Mouse (Mus musculus) forebrain, embryonic 12.5 days (tissue): ENCODE data around the gene Dynlt1f. TPM values are rescaled to one million over a fixed set of nuclear protein-coding genes. Genes with fewer than 3 reads are reported as not detected.
"Not testable (repeated sequence)": the region's sequence is repeated elsewhere in the genome, so short reads cannot be mapped to it uniquely, and the experiment has no call there.

Experiments used
- ATAC-seq: fragments of 200-750 bp; cut with Nextera tagmentation; 2 replicates; pipeline ENCODE4 v1.8.0; 2017; ENCODE audit warnings: moderate TSS enrichment; ENCODE audit not compliant: low FRiP score
- H3K27ac ChIP-seq: fragments of 300-500 bp; sonication (generic); 2 replicates; pipeline ENCODE4 v1.5.1; 2016; ENCODE audit warnings: mild to moderate bottlenecking
- H3K27me3 ChIP-seq: fragments of 300-500 bp; sonication (generic); 2 replicates; pipeline ENCODE4 v1.6.1; 2016; ENCODE audit warnings: mild to moderate bottlenecking
- H3K36me3 ChIP-seq: fragments of 300-500 bp; sonication (generic); replicated peaks from 2 replicates; pipeline ENCODE4 v1.6.1; 2016; ENCODE audit warnings: mild to moderate bottlenecking
- H3K4me1 ChIP-seq: fragments of 300-500 bp; sonication (generic); 2 replicates; pipeline ENCODE4 v1.6.1; 2016
- H3K4me2 ChIP-seq: fragments of 300-500 bp; sonication (generic); 2 replicates; pipeline ENCODE4 v1.6.1; 2016; ENCODE audit warnings: mild to moderate bottlenecking, moderate library complexity
- H3K4me3 ChIP-seq: fragments of 300-500 bp; sonication (generic); replicated peaks from 2 replicates; pipeline ENCODE4 v1.5.1; 2016; ENCODE audit warnings: mild to moderate bottlenecking
- H3K9ac ChIP-seq: fragments of 300-500 bp; sonication (generic); 2 replicates; pipeline ENCODE4 v1.6.1; 2016; ENCODE audit warnings: mild to moderate bottlenecking
- H3K9me3 ChIP-seq: fragments of 300-500 bp; sonication (generic); 2 replicates; pipeline ENCODE4 v1.6.1; 2016
- WGBS: fragments of 180-500 bp; shearing (Covaris S2); methylation state at CpG from one replicate; pipeline ENCODE4 v1.1.7; 2016; 5-methylcytosine and 5-hydroxymethylcytosine counted together
- polyA plus RNA-seq: library from polyadenylated mRNA; unstranded; fragments of >200 nt; fragmentation: Nextera tagmentation; extraction: Ambion mirVana; gene quantifications from 2 replicates; pipeline ENCODE4 v1.2.1, GENCODE M21; 2016

Dynlt1f gene
- polyA plus RNA-seq, 1 experiment from 2014 or later, result 293 TPM

- not testable (repeated sequence) for H3K4me2 ChIP-seq, H3K4me1 ChIP-seq, H3K36me3 ChIP-seq, H3K27me3 ChIP-seq, H3K9me3 ChIP-seq, H3K4me3 ChIP-seq, H3K9ac ChIP-seq
- no CpG with 5 or more reads among the region's 4 CpGs for WGBS
- H3K27ac ChIP-seq, result peak overlapping the region; percentile 66; the same call in 1 of the 2 replicates
- peak; percentile 91 for ATAC-seq
Observed at GRCm38 (mm10) chr17:6684464-6685287, 29.0 kb upstream of the Dynlt1f start.

GRCm38 (mm10) chr17:6683702-6684101, 28.0 kb upstream of the Dynlt1f start:
- not testable (repeated sequence) for H3K27ac ChIP-seq, H3K4me2 ChIP-seq, H3K4me3 ChIP-seq, H3K27me3 ChIP-seq, ATAC-seq, H3K9ac ChIP-seq, H3K4me1 ChIP-seq, H3K36me3 ChIP-seq, H3K9me3 ChIP-seq
- whole genome bisulfite sequencing, result 71% methylated on average over 1 of the region's 5 CpGs

GRCm38 (mm10) chr17:6681721-6682120, 26.0 kb upstream of the Dynlt1f start:
- not testable (repeated sequence) for H3K27ac ChIP-seq, ATAC-seq, H3K9me3 ChIP-seq, H3K27me3 ChIP-seq, H3K36me3 ChIP-seq, H3K4me1 ChIP-seq, H3K4me2 ChIP-seq, H3K9ac ChIP-seq, H3K4me3 ChIP-seq
- WGBS, result 83% methylated on average over 4 of the region's 4 CpGs

- H3K36me3 ChIP-seq, H3K4me2 ChIP-seq, H3K27ac ChIP-seq, H3K4me1 ChIP-seq, H3K27me3 ChIP-seq, H3K9me3 ChIP-seq, H3K4me3 ChIP-seq, H3K9ac ChIP-seq, ATAC-seq: not testable (repeated sequence)
- WGBS, result 88% methylated on average over 1 of the region's 2 CpGs
Observed at GRCm38 (mm10) chr17:6678063-6678462, 22.4 kb upstream of the Dynlt1f start.

GRCm38 (mm10) chr17:6674297-6674696, 18.6 kb upstream of the Dynlt1f start:
- ATAC-seq, H3K9ac ChIP-seq, H3K4me3 ChIP-seq, H3K27ac ChIP-seq, H3K36me3 ChIP-seq, H3K9me3 ChIP-seq, H3K4me2 ChIP-seq, H3K27me3 ChIP-seq, H3K4me1 ChIP-seq: not testable (repeated sequence)
- 54% methylated on average over 5 of the region's 5 CpGs for WGBS

- not testable (repeated sequence) for H3K27me3 ChIP-seq, H3K4me2 ChIP-seq, H3K36me3 ChIP-seq, H3K9me3 ChIP-seq, ATAC-seq, H3K4me1 ChIP-seq, H3K9ac ChIP-seq, H3K27ac ChIP-seq, H3K4me3 ChIP-seq
- WGBS, result no CpG with 5 or more reads among the region's 6 CpGs
Observed at GRCm38 (mm10) chr17:6668522-6668921, 12.8 kb upstream of the Dynlt1f start.

GRCm38 (mm10) chr17:6665389-6665788, 9.7 kb upstream of the Dynlt1f start:
- H3K9ac ChIP-seq, H3K9me3 ChIP-seq, ATAC-seq, H3K4me2 ChIP-seq, H3K27me3 ChIP-seq, H3K27ac ChIP-seq, H3K4me1 ChIP-seq, H3K4me3 ChIP-seq, H3K36me3 ChIP-seq: not testable (repeated sequence)
- 92% methylated on average over 4 of the region's 5 CpGs for WGBS

- not testable (repeated sequence) for H3K4me1 ChIP-seq, H3K9me3 ChIP-seq, H3K4me2 ChIP-seq, H3K9ac ChIP-seq, H3K27ac ChIP-seq, H3K36me3 ChIP-seq, H3K27me3 ChIP-seq, ATAC-seq, H3K4me3 ChIP-seq
- 59% methylated on average over 3 of the region's 3 CpGs for WGBS
Observed at GRCm38 (mm10) chr17:6662840-6663239, 7.1 kb upstream of the Dynlt1f start.

GRCm38 (mm10) chr17:6661093-6661816, 5.6 kb upstream of the Dynlt1f start:
- not testable (repeated sequence) for H3K4me2 ChIP-seq, H3K9ac ChIP-seq, H3K4me1 ChIP-seq, H3K27me3 ChIP-seq, H3K9me3 ChIP-seq, H3K4me3 ChIP-seq, ATAC-seq, H3K36me3 ChIP-seq, H3K27ac ChIP-seq
- 53% methylated on average over 9 of the region's 11 CpGs for WGBS

GRCm38 (mm10) chr17:6660589-6660988, 4.9 kb upstream of the Dynlt1f start:
- not testable (repeated sequence) for H3K9me3 ChIP-seq, H3K36me3 ChIP-seq, H3K4me2 ChIP-seq, ATAC-seq, H3K4me3 ChIP-seq, H3K27ac ChIP-seq, H3K9ac ChIP-seq, H3K4me1 ChIP-seq, H3K27me3 ChIP-seq
- WGBS, result 82% methylated on average over 6 of the region's 6 CpGs

- not testable (repeated sequence) for ATAC-seq, H3K9ac ChIP-seq
- WGBS, result 93% methylated on average over 6 of the region's 7 CpGs
Observed at GRCm38 (mm10) chr17:6658801-6659200, 3.1 kb upstream of the Dynlt1f start, which contains the start of gene Sytl3. Sytl3 (plus strand) TSS chr17:6659093.

GRCm38 (mm10) chr17:6656471-6656870, 771 bp upstream of the Dynlt1f start:
- not testable (repeated sequence) for H3K4me2 ChIP-seq, H3K4me3 ChIP-seq, ATAC-seq, H3K27ac ChIP-seq, H3K36me3 ChIP-seq, H3K27me3 ChIP-seq, H3K9me3 ChIP-seq, H3K9ac ChIP-seq, H3K4me1 ChIP-seq
- WGBS, result 93% methylated on average over 1 of the region's 3 CpGs

More at GRCm38 (mm10) chr17:6658801-6659200, 3.1 kb upstream of the Dynlt1f start, which contains the start of gene Sytl3:
- H3K27me3 ChIP-seq, H3K4me1 ChIP-seq, H3K27ac ChIP-seq, H3K9me3 ChIP-seq, H3K4me2 ChIP-seq, H3K4me3 ChIP-seq, H3K36me3 ChIP-seq: not testable (repeated sequence)

- peak overlapping the region; percentile 57 for H3K9ac ChIP-seq
- H3K4me1 ChIP-seq, H3K9me3 ChIP-seq, H3K36me3 ChIP-seq, H3K27me3 ChIP-seq: not testable (repeated sequence)
- H3K4me2 ChIP-seq, result peak overlapping the region; percentile 43
- H3K4me3 ChIP-seq, result peak overlapping the region; percentile 50
- ATAC-seq, result peak; percentile 93
- peak overlapping the region; percentile 80 for H3K27ac ChIP-seq
- WGBS, result 0% methylated on average over 36 of the region's 36 CpGs
Observed at GRCm38 (mm10) chr17:6655087-6655511, 601 bp downstream of the Dynlt1f start.
